Mouse (Mus musculus) midbrain, embryonic 16.5 days (tissue): ENCODE measurements around the gene Fcf1. TPM values are rescaled to one million over a fixed set of nuclear protein-coding genes. Genes with fewer than 3 reads are reported as not detected.

Experiments used
- ATAC-seq: fragments of 200-750 bp; cut with Nextera tagmentation; 2 replicates; pipeline ENCODE4 v1.8.0; 2017; ENCODE audit warnings: moderate TSS enrichment
- H3K27ac ChIP-seq: fragments of 300-500 bp; sonication (generic); 2 replicates; pipeline ENCODE4 v1.5.1; 2014; ENCODE audit warnings: mild to moderate bottlenecking, low read length, mixed read lengths
- H3K27me3 ChIP-seq: fragments of 300-500 bp; sonication (generic); 2 replicates; pipeline ENCODE4 v1.6.1; 2014; ENCODE audit warnings: low read depth, low read length, mixed read lengths; ENCODE audit not compliant: control insufficient read depth, insufficient read depth
- H3K36me3 ChIP-seq: fragments of 300-500 bp; sonication (generic); 2 replicates; pipeline ENCODE4 v1.6.1; 2014; ENCODE audit warnings: mild to moderate bottlenecking, low read length, moderate library complexity, mixed read lengths; ENCODE audit not compliant: control insufficient read depth, insufficient read depth
- H3K4me1 ChIP-seq: fragments of 300-500 bp; sonication (generic); 2 replicates; pipeline ENCODE4 v1.6.1; 2014; ENCODE audit warnings: mild to moderate bottlenecking, low read length, mixed read lengths; ENCODE audit not compliant: control insufficient read depth, insufficient read depth
- H3K4me2 ChIP-seq: fragments of 300-500 bp; sonication (generic); 2 replicates; pipeline ENCODE4 v1.6.1; 2014; ENCODE audit warnings: mild to moderate bottlenecking, low read length, mixed read lengths
- H3K4me3 ChIP-seq: fragments of 300-500 bp; sonication (generic); 2 replicates; pipeline ENCODE4 v1.5.1; 2014; ENCODE audit warnings: low read depth, mild to moderate bottlenecking, low read length, moderate library complexity, mixed read lengths
- H3K9ac ChIP-seq: fragments of 300-500 bp; sonication (generic); 2 replicates; pipeline ENCODE4 v1.6.1; 2014; ENCODE audit warnings: low read depth, low read length, mixed read lengths
- H3K9me3 ChIP-seq: fragments of 300-500 bp; sonication (generic); replicated peaks from 2 replicates; pipeline ENCODE4 v1.6.1; 2014; ENCODE audit warnings: mild to moderate bottlenecking, low read length, mixed read lengths; ENCODE audit not compliant: control insufficient read depth, poor library complexity, severe bottlenecking
- WGBS: fragments of 180-500 bp; shearing (Covaris S2); extraction: QIAGEN DNeasy Blood & Tissue Kit; methylation state at CpG from one replicate; pipeline ENCODE4 v1.1.7; 2014; 5-methylcytosine and 5-hydroxymethylcytosine counted together
- polyA plus RNA-seq: library from polyadenylated mRNA; unstranded; fragments of >200 nt; fragmentation: Nextera tagmentation; extraction: Ambion mirVana; gene quantifications from 2 replicates; pipeline ENCODE4 v1.2.1, GENCODE M21; 2015

The Fcf1 gene
- polyA plus RNA-seq, 1 experiment from 2014 or later = 75.7 TPM

GRCm38 (mm10) chr12:85032710-85033109, 62.0 kb downstream of the Fcf1 start:
- H3K27ac ChIP-seq = no peak overlapping the region
- no peak for ATAC-seq
- no peak overlapping the region for H3K9ac ChIP-seq
- H3K4me2 ChIP-seq = no peak overlapping the region
- H3K36me3 ChIP-seq = peaks cover 22% of the 10 kb centered on the region
- WGBS = 96% methylated on average over 2 of the region's 2 CpGs
- no peaks in the 10 kb centered on the region for H3K27me3 ChIP-seq
- no peaks in the 10 kb centered on the region for H3K4me1 ChIP-seq
- H3K9me3 ChIP-seq = no peaks in the 10 kb centered on the region
- H3K4me3 ChIP-seq = no peak overlapping the region

Other genes starting within 250 kb of the Fcf1 start
- 53.0 and 54.8 TPM in 2 replicates for gene Npc2, start 197.7 kb upstream of the Fcf1 start, polyA plus RNA-seq
- gene Isca2, start 197.6 kb upstream of the Fcf1 start, polyA plus RNA-seq = 131 and 137 TPM in 2 replicates
- gene Ltbp2, start 94.4 kb upstream of the Fcf1 start, polyA plus RNA-seq = 0.11 TPM in 1 of 2 replicates, not detected in the other
- gene Arel1, start within 50 bp of the Fcf1 start, polyA plus RNA-seq = 37.9 and 38.4 TPM in 2 replicates
- gene Ylpm1, start 25.4 kb downstream of the Fcf1 start, polyA plus RNA-seq = 30.3 and 32.1 TPM in 2 replicates
- gene Prox2, start 139.9 kb downstream of the Fcf1 start, polyA plus RNA-seq = 1.2 and 1.9 TPM in 2 replicates
- 103 and 104 TPM in 2 replicates for gene Dlst, start 139.9 kb downstream of the Fcf1 start, polyA plus RNA-seq
- 39.3 and 43.3 TPM in 2 replicates for gene Rps6kl1, start 180.4 kb downstream of the Fcf1 start, polyA plus RNA-seq
- gene Pgf, start 206.9 kb downstream of the Fcf1 start, polyA plus RNA-seq = 8.0 and 9.0 TPM in 2 replicates
- gene Eif2b2, start 248.6 kb downstream of the Fcf1 start, polyA plus RNA-seq = 72.5 and 75.2 TPM in 2 replicates